Mouse (Mus musculus): ENCODE measurements at regions not wholly inside any gene's neighbourhood (a gene's known extent, or its start where the extent isn't known, plus 50 kb on each side); places are given as distances from the start of the nearest gene placed in this dataset.
A peak's percentile ranks its signal among the peaks of the same experiment; 100 is the strongest.

DNA sequence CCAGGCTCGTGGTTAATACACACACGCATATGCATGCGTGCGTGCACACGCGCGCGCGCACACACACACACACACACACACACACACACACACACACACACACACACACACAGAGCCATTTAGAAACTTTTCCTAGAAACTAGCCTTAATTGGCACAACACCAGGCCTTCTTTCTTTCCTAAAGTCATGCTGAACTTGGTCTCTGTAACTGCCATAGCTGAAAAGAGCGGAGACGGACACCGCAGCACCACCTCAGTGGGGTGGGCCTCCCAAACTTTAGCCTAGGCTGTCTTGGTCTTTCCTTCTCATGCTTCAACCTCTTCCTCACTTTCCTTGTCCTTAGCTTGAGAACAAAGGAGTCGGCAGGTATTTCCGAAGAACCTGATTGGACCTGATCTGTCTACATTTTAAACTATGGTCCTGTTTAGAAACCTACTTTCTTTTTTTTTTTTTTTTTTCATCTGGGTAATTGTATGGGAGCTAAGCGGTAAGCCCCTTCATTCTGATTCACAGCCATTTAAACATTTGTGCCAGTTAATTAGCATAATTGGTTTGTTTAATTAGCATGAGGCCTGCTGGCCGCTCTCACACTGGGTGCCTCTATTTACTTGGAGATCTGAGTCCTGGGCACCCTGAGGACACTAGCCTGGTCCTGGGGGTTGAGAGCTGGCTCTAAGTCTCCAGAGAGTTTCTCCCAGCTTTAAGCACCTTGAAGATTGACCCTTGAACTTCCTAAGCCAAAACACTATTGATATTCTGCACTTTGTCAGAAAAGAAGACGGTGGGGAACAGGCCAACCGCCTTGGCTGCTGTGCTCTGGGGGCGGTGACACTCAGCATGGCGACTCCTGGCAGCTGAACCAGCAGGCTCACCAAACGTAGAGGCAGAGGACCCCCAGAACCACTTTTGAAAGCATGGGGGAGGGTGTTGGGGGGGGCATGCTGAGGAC is 269.7 kb upstream of the Irx3 start:
- DNase-seq (ENCODE audit: low spot score) = no peak

DNA sequence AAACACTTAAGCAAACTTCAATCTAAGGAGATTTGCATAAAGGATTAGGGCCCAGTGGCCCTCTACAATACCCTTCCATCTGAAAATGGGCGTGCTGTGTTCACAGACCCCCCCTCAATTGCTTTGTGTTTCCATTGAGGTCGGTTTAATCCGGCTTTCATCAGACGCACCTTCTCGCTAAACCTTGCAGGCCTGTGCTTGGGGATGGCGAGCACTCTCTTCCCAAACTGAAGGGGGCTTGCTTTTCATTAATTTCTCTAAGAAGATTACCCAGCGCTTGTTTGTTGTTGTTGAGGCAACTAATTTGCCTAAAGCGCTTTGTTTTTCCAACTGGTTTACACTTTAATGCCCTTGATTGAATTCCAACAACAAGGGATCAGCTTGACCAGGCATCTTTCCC is 268.8 kb upstream of the Irx3 start:
- DNase-seq (ENCODE audit: low spot score) = no peak

DNA sequence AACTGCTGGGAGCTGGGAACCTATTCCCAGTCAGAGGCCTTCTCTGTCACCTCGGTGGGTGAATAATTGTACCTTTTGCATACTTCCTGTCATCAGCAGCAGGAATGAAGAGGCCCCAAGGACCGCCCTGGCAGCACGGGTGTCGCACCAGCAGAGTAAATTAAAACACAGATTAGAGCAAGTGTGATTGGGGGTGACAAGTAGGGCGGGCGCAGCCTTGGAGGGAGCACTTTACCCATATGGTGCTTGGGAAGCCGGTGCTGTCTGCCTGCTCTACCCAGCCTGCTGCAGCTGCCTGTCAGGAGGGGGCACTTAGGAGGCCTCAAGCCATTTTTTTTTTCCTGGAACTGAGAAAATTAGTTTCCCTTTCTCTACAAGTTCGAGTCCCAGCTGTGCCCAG is 264.6 kb upstream of the Irx3 start:
- no peak for DNase-seq (ENCODE audit: low spot score)

DNA sequence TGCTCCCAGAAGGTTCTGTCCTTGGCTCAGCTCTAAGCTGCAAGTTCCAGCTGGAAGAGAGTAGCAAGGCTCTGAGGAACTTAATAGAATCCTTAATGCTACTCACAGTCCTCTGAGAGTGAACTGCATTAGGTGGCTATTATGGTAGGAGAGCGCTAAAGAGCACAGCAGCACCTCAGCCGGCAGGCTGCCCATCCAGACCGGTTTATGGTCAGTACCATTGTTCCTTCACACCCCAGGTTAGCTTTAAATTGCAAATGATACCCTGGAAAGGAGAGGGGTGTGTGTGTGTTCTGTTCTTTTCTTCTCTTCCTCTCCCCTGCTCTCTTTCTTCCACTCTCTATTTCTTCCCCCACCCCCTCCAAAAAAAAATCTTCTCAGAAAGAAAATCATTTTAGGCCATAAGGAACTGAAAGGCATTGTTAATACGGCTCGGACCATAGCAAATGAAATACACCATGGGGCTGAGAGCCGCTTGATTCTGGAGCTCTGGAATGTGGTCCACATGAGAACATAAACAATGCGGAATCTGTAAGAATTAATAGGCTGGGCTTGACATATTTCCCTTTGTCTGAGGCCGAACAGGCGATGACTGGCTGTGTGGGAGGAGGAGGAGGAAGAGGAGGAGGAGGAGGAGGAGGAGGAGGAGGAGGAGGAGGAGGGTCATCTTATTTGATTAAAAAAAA is 263.8 kb upstream of the Irx3 start:
- no peak for DNase-seq (ENCODE audit: low spot score)

DNA sequence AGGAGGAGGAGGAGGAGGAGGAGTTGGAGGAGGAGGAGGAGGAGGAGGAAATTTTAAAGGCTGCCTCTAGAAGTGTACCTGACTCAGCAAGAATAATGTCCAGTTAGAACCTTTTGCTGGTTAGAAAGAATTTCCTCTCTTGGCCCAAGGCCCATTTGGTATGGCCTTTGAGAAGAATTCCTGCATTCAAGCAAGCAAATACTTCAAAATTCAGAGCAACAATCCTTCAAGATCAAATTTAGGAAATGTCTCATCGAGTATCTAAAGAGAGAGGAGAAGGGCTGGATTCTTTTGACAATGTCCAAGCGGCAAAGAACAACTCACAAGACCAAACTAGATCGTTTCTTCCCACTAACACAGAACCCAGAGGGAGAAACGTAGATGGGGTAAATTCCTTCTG is 263.1 kb upstream of the Irx3 start:
- DNase-seq (ENCODE audit: low spot score) = no peak

DNA sequence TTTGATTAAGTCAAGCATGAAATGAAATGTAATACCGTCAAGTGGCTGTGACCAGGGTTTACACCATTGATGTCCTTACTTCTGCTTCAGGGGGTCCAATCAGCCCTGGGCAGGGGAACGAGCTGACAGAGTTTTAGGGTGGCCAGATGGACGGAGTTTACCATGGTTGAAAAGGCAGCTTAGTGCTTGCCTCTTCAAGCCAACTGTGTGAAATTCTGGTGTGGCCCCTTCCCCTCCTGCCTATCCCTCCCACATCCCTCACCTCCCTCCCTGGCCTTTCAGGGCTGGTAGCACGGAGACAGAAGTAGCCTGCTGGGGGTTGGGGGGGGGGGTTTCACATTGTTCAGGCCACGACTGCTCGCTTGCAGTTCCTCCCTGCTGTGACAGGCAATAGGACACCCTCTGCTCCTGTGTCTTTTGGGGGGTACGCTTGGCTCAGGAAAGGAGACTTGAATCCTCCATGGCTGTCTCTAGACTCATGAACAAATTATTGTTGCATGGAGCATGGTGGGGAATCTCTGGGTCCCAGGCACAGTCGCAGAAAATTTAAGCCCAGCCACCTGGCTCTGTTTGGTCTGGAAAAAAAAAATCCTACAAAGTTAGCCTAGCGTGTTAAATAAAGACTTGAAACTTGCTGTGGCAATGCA is 262.4 kb upstream of the Irx3 start:
- no peak for DNase-seq (ENCODE audit: low spot score)

DNA sequence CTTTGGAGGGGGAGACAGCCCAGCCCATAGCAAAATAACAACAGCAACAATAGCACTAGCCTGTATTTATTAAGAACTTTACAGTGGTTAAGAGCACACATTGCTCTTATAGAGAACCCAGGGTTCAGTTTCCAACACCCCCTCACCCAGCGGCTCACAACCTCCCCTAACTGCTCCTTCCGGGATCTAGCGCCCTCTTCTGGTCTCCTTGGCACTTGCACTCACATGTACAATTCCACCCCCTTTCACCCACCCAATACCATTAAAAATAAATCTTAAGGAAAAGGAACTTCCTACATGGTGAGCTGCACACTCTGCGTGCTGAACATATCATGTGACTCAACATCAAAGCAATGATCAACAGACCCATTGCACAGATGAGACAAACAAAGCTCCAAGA is 261.5 kb upstream of the Irx3 start:
- no peak for DNase-seq (ENCODE audit: low spot score)

DNA sequence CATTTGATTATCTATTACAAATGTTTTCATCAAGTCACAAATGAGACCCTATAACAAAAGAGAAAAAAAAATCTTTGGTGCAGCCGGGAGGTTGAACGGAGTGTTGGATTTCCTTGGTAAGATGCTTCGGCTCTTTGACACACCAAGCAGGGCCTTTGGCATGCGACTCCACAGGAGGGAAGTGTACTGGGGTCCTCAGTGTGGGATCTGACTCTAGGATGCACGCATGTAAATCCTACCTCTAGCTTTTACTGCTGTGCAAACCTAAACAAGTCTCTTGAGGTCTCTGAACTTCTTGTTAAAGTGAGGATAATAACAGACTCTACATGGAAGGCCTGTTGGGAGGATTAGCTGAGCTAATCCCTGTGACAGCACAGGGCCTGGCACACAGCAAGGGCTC is 257.6 kb upstream of the Irx3 start:
- no peak for DNase-seq (ENCODE audit: low spot score)

DNA sequence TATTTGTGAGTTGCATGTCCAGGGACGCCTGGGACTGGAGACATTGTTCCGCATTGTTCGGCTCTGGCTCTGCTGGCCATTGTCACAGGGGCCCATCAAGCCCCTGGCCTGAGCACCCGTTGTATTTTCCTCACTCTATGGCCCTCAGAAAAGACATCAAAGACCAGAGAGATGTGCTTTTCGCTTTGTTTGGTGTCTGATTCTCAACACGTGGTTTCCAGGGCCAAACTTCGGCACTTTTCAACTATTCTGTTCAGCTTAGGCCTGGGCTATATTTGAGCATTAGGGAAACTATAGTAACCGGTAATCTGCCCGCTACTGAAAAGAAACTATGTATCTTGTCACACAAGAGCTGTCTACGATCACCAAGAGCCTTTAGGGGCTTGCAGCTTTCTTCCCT is 257.1 kb upstream of the Irx3 start:
- no peak for DNase-seq (ENCODE audit: low spot score)

DNA sequence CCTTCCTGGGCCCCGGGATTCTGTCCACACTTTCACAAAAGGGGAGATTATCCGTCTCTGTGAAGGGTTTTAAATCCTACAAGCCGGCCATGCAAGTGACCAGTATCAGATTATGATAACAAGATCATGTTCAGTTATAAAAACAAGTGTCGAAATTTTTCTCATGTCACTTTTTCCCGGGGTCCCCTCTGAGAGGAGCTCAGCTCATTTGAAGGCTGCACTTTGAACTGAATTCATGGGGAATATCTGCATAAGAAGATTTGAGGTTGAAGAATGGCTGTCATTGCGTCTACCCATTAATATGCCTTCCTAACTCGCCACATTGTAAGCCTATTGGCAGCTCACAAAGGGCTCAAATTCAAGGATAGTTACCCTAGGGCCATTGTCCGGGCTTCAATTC is 256.0 kb upstream of the Irx3 start:
- DNase-seq (ENCODE audit: low spot score) = no peak

DNA sequence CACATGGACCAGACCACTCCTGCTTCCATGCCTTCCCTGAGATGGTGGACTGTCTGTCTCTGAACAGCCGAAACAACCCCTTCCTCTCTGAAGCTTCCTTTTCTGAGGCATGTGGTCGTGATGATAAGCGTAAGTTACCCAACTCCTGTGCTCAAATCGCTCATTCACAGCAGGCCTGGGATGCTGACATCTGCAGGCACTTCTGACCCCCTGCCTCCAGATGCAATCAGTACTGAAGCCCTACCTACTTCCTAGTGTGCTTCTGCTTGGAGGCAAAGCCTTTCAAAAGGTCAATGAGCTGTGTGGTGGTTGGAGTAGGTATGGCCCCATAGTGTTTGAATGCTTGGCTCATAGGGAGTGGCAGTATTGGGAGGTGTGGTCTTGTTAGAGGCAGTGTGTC is 253.7 kb upstream of the Irx3 start:
- DNase-seq (ENCODE audit: low spot score) = no peak

DNA sequence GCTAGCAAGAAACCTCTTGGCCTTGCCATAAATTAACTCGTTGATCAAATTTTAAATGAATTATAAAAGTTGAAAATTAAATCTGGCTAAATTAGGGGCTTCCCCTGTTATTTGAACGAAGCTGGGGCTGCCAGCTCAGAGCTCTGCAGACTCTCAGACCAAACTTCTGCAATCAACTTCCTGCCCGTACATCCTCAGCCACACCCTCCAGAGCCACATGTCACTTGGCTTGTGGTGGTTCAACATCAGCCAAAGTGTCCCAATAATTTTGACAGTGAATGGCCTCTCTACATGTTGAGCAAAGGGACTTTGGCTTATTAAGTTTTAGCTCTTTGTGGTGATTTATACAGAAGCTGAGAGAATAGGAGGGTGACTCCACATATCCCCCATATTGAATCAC is 242.8 kb upstream of the Irx3 start:
- no peak for DNase-seq (ENCODE audit: low spot score)

DNA sequence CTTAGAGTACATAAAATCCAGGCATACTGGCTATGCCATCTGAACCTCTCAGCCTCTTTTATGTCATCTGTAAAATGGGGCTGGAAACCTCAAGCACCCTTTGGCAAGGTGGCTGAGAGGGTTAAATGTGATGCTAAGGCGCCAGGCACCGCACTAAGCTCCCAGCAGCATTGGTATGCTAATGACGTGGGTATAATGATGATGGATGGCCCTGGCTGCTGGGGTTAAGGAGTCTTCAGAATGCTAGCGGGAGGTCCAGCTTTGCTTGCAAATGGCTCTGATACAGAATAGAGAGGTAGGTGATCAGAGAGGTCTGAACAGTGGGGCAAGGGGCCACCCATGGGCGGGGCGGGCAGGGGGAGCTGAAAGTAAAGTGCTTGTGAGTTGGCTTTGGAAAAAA is 241.1 kb upstream of the Irx3 start:
- DNase-seq (ENCODE audit: low spot score) = no peak

DNA sequence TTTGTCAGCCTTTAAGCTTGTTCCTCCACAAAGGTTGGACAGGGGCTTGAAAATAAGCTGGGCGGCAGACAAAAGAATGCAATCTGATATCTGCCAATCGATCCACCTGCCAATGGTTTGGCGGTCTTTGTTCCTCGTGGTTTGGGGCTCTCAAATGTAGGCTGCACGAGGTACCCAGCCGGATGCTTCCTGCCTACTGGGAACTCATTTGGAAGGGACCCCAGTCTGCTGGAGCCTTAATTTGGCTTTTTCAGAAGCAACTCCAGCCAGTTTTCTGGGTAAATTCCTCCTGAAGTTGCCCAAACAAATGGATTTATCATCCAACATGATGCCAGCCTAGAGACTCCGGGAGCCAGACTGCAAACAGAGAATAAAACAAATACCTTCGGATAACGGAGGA is 228.1 kb upstream of the Irx3 start:
- no peak for DNase-seq (ENCODE audit: low spot score)

DNA sequence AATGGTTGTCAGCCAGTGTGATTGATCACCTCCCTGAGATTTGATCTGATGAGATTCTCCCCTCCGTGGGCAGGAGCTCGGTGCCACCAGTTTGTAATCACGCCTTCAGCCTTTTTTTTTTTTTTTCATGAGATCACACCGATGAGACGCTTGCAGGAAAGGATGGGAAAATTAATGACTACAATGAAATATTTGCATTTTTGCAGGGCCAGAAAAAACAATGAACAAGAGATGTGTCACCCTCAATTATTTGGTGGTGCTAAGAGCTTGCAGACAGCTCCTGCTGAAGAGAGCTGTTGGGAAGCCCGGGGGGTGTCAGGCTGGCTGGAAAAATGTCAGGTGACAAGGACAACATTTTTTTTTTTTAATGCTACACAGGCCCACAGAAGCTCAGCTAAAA is 227.6 kb upstream of the Irx3 start:
- no peak for DNase-seq (ENCODE audit: low spot score)

DNA sequence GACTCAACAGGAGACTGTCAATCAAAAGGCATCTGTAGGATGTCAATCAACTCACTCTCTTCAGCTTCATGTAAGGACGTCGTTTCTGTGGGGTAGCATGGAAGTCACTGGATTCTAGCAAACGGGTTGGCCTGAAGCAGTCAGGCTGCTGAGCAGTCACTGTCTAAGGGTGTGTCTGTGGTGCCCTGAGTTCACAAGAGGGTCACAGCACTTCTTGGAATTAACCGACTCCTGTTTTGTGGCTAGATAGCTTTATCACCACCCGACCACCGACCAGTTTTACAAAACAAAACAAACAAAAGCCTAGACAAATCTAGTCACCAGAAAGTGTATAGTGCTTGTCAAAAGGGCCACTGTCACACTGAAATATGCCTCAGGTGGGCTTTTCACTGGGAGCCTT is 226.4 kb upstream of the Irx3 start:
- DNase-seq (ENCODE audit: low spot score) = no peak

DNA sequence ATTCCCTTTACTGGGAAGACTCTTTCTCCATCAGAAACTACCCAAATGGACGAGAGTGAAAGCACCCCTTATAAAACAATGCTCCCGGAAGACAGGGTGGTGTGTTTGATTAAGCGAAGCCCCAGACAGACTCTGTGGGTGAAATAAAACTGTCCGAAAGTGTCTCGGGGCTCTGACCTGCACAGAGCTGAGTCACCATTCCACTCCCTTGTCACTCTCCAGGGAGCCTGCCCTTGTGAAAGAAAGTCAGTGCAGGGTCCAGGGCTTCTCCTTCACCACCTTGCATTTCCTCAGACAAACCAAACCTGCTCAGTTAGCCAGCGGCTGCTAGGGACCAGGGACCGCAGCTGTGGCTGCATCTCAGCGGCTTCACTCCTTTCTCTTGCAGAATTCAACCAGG is 222.3 kb upstream of the Irx3 start:
- DNase-seq (ENCODE audit: low spot score) = no peak

DNA sequence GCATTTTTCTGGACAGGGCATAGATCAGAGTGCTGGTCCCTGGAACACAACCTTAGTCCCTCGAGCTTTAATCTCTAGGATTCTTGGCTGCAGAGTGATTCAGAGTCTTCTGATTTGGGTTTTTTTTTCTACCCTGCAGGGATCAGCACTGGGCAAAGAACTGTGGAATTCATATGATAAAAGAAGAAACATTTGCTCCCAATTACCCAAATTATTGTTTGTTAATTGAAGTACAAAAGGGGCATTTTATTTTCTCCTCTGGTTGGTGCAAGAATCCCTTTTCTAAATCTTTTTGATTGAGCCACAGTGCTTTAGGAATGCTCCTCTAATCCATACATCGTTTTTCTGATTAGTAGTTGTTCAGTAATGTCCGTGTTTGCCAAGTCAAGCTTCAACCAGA is 219.7 kb upstream of the Irx3 start:
- DNase-seq (ENCODE audit: low spot score) = no peak

DNA sequence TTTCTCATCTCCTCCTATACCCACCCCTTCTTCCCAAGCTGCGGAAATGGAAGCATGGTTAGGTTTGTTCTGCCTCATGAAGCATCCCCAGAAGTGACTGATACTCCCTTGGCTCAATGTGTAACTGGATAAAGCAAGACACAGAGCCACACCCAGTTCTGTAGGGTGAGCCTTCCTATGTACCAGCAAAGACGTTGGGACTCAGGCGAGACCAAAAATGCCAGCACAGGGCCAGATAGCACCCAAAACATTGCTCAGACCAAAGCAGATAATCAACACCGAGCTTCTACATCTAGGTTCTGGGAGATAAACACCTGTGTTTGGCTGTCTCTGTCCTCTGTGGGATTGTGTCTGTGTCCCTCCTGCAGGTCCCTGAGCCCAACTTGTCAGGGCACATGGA is 212.8 kb upstream of the Irx3 start:
- no peak for DNase-seq (ENCODE audit: low spot score)

DNA sequence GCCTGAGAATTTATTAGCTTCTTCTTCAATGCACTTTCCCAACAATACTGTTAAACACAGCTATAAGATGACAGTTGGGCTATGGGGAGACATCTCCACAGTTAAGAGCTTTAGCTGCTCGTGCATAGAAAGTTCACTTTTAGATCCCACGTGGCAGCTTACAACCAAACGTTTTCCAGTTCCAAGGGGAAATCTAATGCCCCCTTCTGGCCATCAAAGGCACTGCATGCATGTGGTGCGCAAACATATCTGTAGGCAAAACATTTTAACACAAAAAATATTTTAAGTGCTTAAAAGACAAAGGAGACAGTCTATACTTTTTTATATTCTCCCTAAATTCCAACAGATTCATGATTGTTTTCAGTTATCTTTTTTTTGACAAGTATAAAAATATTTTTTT is 211.3 kb upstream of the Irx3 start:
- DNase-seq (ENCODE audit: low spot score) = no peak

DNA sequence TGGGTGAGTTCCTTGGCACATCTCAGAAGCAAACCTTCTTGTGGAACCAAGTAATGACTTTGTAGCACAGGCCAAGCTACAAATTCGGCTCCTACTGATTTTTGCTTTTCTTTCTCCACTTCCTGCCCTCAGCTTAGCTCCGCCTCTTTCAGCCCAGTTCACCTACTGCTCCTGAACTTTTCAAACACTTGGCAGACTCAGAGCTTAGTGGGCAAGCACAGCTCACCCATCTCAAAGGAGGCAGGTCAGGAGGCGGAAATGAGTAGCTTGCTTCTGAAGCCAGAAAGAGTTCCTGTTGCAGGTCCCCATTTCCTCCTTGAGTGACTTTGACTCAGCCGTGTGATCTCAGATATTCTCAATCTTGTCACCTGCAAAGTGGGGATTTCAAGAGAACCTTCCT is 208.5 kb upstream of the Irx3 start:
- DNase-seq (ENCODE audit: low spot score) = peak; percentile 37

DNA sequence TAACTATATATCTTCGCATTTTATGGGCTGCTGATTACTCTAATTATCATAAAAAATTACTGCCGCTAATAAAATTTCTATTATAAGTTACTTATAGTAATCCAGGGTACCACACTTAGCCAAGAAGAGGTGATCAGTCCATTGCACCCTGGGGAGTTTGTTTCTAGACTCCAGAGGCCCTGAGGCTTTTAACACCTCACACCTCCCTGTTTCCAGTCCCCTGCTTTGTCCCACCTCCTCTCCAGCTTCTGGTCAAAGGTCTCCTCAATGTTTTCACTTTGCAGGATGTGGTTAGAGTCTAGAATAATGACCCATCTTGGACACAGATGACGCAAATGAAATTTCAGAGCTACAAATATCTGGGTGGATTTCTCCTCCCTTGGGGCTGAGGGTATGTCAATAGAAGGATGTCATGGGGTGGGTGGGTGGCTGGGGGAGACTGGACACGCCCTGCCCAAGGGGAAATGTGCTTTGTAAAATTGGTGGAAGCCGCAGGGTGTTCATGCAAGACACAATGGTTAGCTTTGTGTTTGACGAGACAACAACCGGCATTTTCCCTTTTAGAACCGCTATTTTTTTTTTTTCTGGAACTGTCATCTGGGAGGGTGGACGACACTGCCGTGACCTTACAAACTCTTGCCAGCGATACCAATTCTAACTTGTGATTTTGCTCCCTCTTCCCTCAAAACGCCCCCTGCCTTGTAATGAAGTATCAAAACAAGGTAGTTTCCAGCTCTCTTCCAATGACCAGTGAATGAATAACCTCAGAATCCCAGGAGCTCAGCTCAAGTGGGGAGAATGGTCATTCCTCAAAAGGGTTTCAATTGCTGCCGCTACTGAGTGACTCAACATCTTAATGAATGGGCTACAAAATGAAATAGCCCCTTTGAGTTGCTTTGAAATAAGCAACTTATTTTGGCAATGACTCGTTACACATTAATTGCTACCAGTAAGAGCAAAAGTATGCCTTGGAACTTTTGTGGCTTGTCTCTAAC is 207.0 kb upstream of the Irx3 start:
- DNase-seq (ENCODE audit: low spot score) = peak; percentile 67

Data from heart, adult 8-10 months (tissue).